9 mouse cellular contexts compared by ENCODE assay signal in genomic region chr19:6981465-6981864, GRCm38 (mm10). TPM values are rescaled to one million over a fixed set of nuclear protein-coding genes. Genes with fewer than 3 reads are reported as not detected.
DNase-seq lines count a peak whose midpoint lies in the region; ATAC-seq and TF ChIP-seq lines count a peak whose summit lies in the region.
"Had no signal": no experiment of that assay in that cellular context is flagged by ENCODE, and none has a peak within 500 bp of the region (broad histone marks: within the 10 kb centered on the region; RNA-seq: fewer than 3 reads in every experiment).

No protein-coding gene starts in this region.

- no peak for TF ChIP-seq CTCF in MEL (IDR thresholded peaks at IDR 0.05 in 2 of 3, conservative IDR thresholded peaks at IDR 0.05 in 1 of 3; ENCODE audit: control insufficient read depth in 1 of 3, insufficient read depth in 1 of 3, low read depth in 2 of 3, low read length in 3 of 3, poor library complexity in 1 of 3, severe bottlenecking in 1 of 3)

- no peak for TF ChIP-seq EP300 in MEL (IDR thresholded peaks at IDR 0.05; ENCODE audit: low read depth in 1 of 2, low read length in 2 of 2)

- H3K4me3 ChIP-seq in hindbrain, embryonic 13.5 days: 0 out of 2 replicates have a peak overlapping the region, but pooled peaks have one; percentile 67
- no peak overlapping the region for H3K4me3 ChIP-seq in hindbrain, embryonic 16.5 days (ENCODE audit: low read length)
- peak overlapping the region in 1 of 2 experiments; percentile 60; a peak in 2 of 4 replicates for H3K4me3 ChIP-seq in MEL (ENCODE audit: control insufficient read depth in 1 of 2, insufficient read depth in 1 of 2, low read depth in 2 of 2, low read length in 2 of 2)
- H3K4me3 ChIP-seq in embryonic facial prominence, embryonic 12.5 days: no peak overlapping the region; the same call in 1 of the 2 replicates
- peak overlapping the region; percentile 77 for H3K4me3 ChIP-seq in liver, embryonic 15.5 days (replicated peaks)

- H3K27ac ChIP-seq in hindbrain, embryonic 13.5 days: no peak overlapping the region
- no peak overlapping the region for H3K27ac ChIP-seq in hindbrain, embryonic 16.5 days (ENCODE audit: low read depth, low read length)
- H3K27ac ChIP-seq in MEL (ENCODE audit: control insufficient read depth, low read depth, low read length): no peak overlapping the region
- no peak overlapping the region for H3K27ac ChIP-seq in embryonic facial prominence, embryonic 12.5 days
- peak overlapping the region; percentile 91 for H3K27ac ChIP-seq in liver, embryonic 15.5 days (replicated peaks)

- H3K9ac ChIP-seq in hindbrain, embryonic 13.5 days: no peak overlapping the region
- no peak overlapping the region for H3K9ac ChIP-seq in hindbrain, embryonic 16.5 days (ENCODE audit: low read depth, low read length)
- peak overlapping the region; percentile 75 for H3K9ac ChIP-seq in MEL (ENCODE audit: control insufficient read depth, low read depth, low read length, poor library complexity, severe bottlenecking)
- H3K9ac ChIP-seq in embryonic facial prominence, embryonic 12.5 days: peak overlapping the region; percentile 75; the same call in 1 of the 2 replicates
- no peak overlapping the region; the same call in 1 of the 2 replicates for H3K9ac ChIP-seq in liver, embryonic 15.5 days

- no peaks in the 10 kb centered on the region for H3K27me3 ChIP-seq in hindbrain, embryonic 13.5 days
- no peaks in the 10 kb centered on the region for H3K27me3 ChIP-seq in hindbrain, embryonic 16.5 days (replicated peaks; ENCODE audit: control insufficient read depth, insufficient read depth, low read length)
- H3K27me3 ChIP-seq in MEL (ENCODE audit: control insufficient read depth in 1 of 2, insufficient read depth in 2 of 2, low read length in 2 of 2): no peaks in the 10 kb centered on the region
- no peaks in the 10 kb centered on the region for H3K27me3 ChIP-seq in embryonic facial prominence, embryonic 12.5 days
- H3K27me3 ChIP-seq in liver, embryonic 15.5 days: no peaks in the 10 kb centered on the region
- H3K27me3 ChIP-seq: Patski had no signal

- DNase-seq in MEL (ENCODE audit: low read depth, low spot score): no peak
- no peak for DNase-seq in cerebellum, adult 11-12 months
- DNase-seq in cerebellum, adult 8-10 months: no peak
- DNase-seq: right cerebral cortex, postnatal 25 days had no signal

- no peak for TF ChIP-seq RAD21 in MEL (IDR thresholded peaks at IDR 0.05; ENCODE audit: low read depth, low read length)

- H3K4me2 ChIP-seq in hindbrain, embryonic 13.5 days: no peak overlapping the region
- no peak overlapping the region for H3K4me2 ChIP-seq in hindbrain, embryonic 16.5 days (ENCODE audit: low read length)
- peak overlapping the region; percentile 64; the same call in 1 of the 2 replicates for H3K4me2 ChIP-seq in embryonic facial prominence, embryonic 12.5 days (replicated peaks)
- H3K4me2 ChIP-seq in liver, embryonic 15.5 days: peak overlapping the region; percentile 98

- peaks cover 47% of the 10 kb centered on the region for H3K4me1 ChIP-seq in hindbrain, embryonic 13.5 days (replicated peaks)
- H3K4me1 ChIP-seq in hindbrain, embryonic 16.5 days (ENCODE audit: control insufficient read depth, insufficient read depth, low read depth, low read length): peaks cover 38% of the 10 kb centered on the region
- peaks cover under 1 to 22% of the 10 kb centered on the region in 2 experiments for H3K4me1 ChIP-seq in MEL (ENCODE audit: control insufficient read depth in 1 of 2, insufficient read depth in 2 of 2, low read length in 2 of 2)
- peaks cover 40% of the 10 kb centered on the region for H3K4me1 ChIP-seq in embryonic facial prominence, embryonic 12.5 days
- peaks cover 66% of the 10 kb centered on the region for H3K4me1 ChIP-seq in liver, embryonic 15.5 days (replicated peaks)

- H3K36me3 ChIP-seq in hindbrain, embryonic 13.5 days: peaks cover 48% of the 10 kb centered on the region
- H3K36me3 ChIP-seq in hindbrain, embryonic 16.5 days (ENCODE audit: control insufficient read depth, insufficient read depth, low read length): peaks cover 22% of the 10 kb centered on the region
- peaks cover 0 to 24% of the 10 kb centered on the region in 2 experiments; a peak in 2 of 4 replicates for H3K36me3 ChIP-seq in MEL (ENCODE audit: control insufficient read depth in 1 of 2, insufficient read depth in 2 of 2, low read length in 2 of 2)
- peaks cover 49% of the 10 kb centered on the region for H3K36me3 ChIP-seq in embryonic facial prominence, embryonic 12.5 days
- peaks cover 53% of the 10 kb centered on the region for H3K36me3 ChIP-seq in liver, embryonic 15.5 days (replicated peaks)

- no peak for TF ChIP-seq POLR2A in MEL (IDR thresholded peaks at IDR 0.05; ENCODE audit: control insufficient read depth in 1 of 2, insufficient read depth in 1 of 2, low read depth in 1 of 2, low read length in 2 of 2, poor library complexity in 1 of 2)

- ATAC-seq in hindbrain, embryonic 13.5 days (ENCODE audit: low FRiP score): no peak
- ATAC-seq in hindbrain, embryonic 16.5 days: no peak
- ATAC-seq in embryonic facial prominence, embryonic 12.5 days (ENCODE audit: insufficient number of reproducible peaks, insufficient read depth, low FRiP score, low TSS enrichment): no peak
- no peak for ATAC-seq in liver, embryonic 15.5 days (ENCODE audit: insufficient read depth)
- ATAC-seq: Patski had no signal

- no peaks in the 10 kb centered on the region for H3K9me3 ChIP-seq in hindbrain, embryonic 13.5 days
- no peaks in the 10 kb centered on the region for H3K9me3 ChIP-seq in hindbrain, embryonic 16.5 days (ENCODE audit: control insufficient read depth, low read length)
- H3K9me3 ChIP-seq in MEL (replicated peaks; ENCODE audit: insufficient read depth, low read length): no peaks in the 10 kb centered on the region
- H3K9me3 ChIP-seq in embryonic facial prominence, embryonic 12.5 days: no peaks in the 10 kb centered on the region
- no peaks in the 10 kb centered on the region for H3K9me3 ChIP-seq in liver, embryonic 15.5 days (replicated peaks)

- H3K79me2 ChIP-seq in MEL (ENCODE audit: control insufficient read depth, insufficient read depth, low read length, poor library complexity): peaks cover 26% of the 10 kb centered on the region

- WGBS in hindbrain, embryonic 13.5 days: 92% methylated on average over 4 of the region's 4 CpGs
- 88% methylated on average over 4 of the region's 4 CpGs for WGBS in hindbrain, embryonic 16.5 days
- 91% methylated on average over 4 of the region's 4 CpGs for WGBS in embryonic facial prominence, embryonic 12.5 days
- 84% methylated on average over 4 of the region's 4 CpGs for WGBS in liver, embryonic 15.5 days (ENCODE audit: insufficient replicate concordance)

RNA-seq across cellular contexts. Expression of gene Fkbp2, which starts 1.2 kb away (rescaled TPM):
- polyA plus RNA-seq in hindbrain, embryonic 13.5 days (2015; fragmentation: Nextera tagmentation; extraction: Ambion mirVana): 108 and 109 TPM in 2 replicates
- polyA plus RNA-seq in hindbrain, embryonic 16.5 days (2015; fragmentation: Nextera tagmentation; extraction: Ambion mirVana): 159 and 192 TPM in 2 replicates
- 51.4 and 53.9 TPM in 2 replicates for total RNA-seq in MEL (2012; rRNA removed)
- 100 to 1,000 TPM in 1 of 2 experiments, not detected in 1; 167 TPM for polyA plus RNA-seq in MEL (2012; ENCODE audit: insufficient read depth in 1 of 2, insufficient read length in 2 of 2, low read depth in 1 of 2, low replicate concordance in 2 of 2, missing spikeins in 1 of 2)
- polyA plus RNA-seq in embryonic facial prominence, embryonic 12.5 days (2016; fragmentation: Nextera tagmentation; extraction: Ambion mirVana): 76.2 and 77.9 TPM in 2 replicates
- polyA plus RNA-seq in liver, embryonic 15.5 days (2015; fragmentation: Nextera tagmentation; extraction: Ambion mirVana): 88.3 and 101 TPM in 2 replicates

RNA-seq across cellular contexts. Expression of gene Plcb3, which starts 5.2 kb away (rescaled TPM):
- polyA plus RNA-seq in hindbrain, embryonic 13.5 days (2015; fragmentation: Nextera tagmentation; extraction: Ambion mirVana): 11.5 and 11.7 TPM in 2 replicates
- polyA plus RNA-seq in hindbrain, embryonic 16.5 days (2015; fragmentation: Nextera tagmentation; extraction: Ambion mirVana): 13.1 and 13.8 TPM in 2 replicates
- 12.6 and 13.0 TPM in 2 replicates for total RNA-seq in MEL (2012; rRNA removed)
- polyA plus RNA-seq in MEL (2012; ENCODE audit: insufficient read depth in 1 of 2, insufficient read length in 2 of 2, low read depth in 1 of 2, low replicate concordance in 2 of 2, missing spikeins in 1 of 2): 10 to 100 TPM in 1 of 2 experiments, not detected in 1; 30.8 TPM
- 47.4 and 48.7 TPM in 2 replicates for polyA plus RNA-seq in embryonic facial prominence, embryonic 12.5 days (2016; fragmentation: Nextera tagmentation; extraction: Ambion mirVana)
- 5.9 and 6.8 TPM in 2 replicates for polyA plus RNA-seq in liver, embryonic 15.5 days (2015; fragmentation: Nextera tagmentation; extraction: Ambion mirVana)

RNA-seq across cellular contexts. Expression of gene Vegfb, which starts 6.0 kb away (rescaled TPM):
- 33.5 and 34.9 TPM in 2 replicates for polyA plus RNA-seq in hindbrain, embryonic 13.5 days (2015; fragmentation: Nextera tagmentation; extraction: Ambion mirVana)
- 49.6 and 71.2 TPM in 2 replicates for polyA plus RNA-seq in hindbrain, embryonic 16.5 days (2015; fragmentation: Nextera tagmentation; extraction: Ambion mirVana)
- total RNA-seq in MEL (2012; rRNA removed): 11.2 and 11.5 TPM in 2 replicates
- polyA plus RNA-seq in MEL (2012; ENCODE audit: insufficient read depth in 1 of 2, insufficient read length in 2 of 2, low read depth in 1 of 2, low replicate concordance in 2 of 2, missing spikeins in 1 of 2): 10 to 100 TPM in 1 of 2 experiments, not detected in 1; 67.6 TPM
- 53.3 and 57.5 TPM in 2 replicates for polyA plus RNA-seq in embryonic facial prominence, embryonic 12.5 days (2016; fragmentation: Nextera tagmentation; extraction: Ambion mirVana)
- 15.5 and 15.6 TPM in 2 replicates for polyA plus RNA-seq in liver, embryonic 15.5 days (2015; fragmentation: Nextera tagmentation; extraction: Ambion mirVana)

RNA-seq across cellular contexts. Expression of gene Ppp1r14b, which starts 6.7 kb away (rescaled TPM):
- polyA plus RNA-seq in hindbrain, embryonic 13.5 days (2015; fragmentation: Nextera tagmentation; extraction: Ambion mirVana): 114 and 143 TPM in 2 replicates
- 89.4 and 96.8 TPM in 2 replicates for polyA plus RNA-seq in hindbrain, embryonic 16.5 days (2015; fragmentation: Nextera tagmentation; extraction: Ambion mirVana)
- 448 and 467 TPM in 2 replicates for total RNA-seq in MEL (2012; rRNA removed)
- 100 to 1,000 TPM in 1 of 2 experiments, not detected in 1; 349 TPM for polyA plus RNA-seq in MEL (2012; ENCODE audit: insufficient read depth in 1 of 2, insufficient read length in 2 of 2, low read depth in 1 of 2, low replicate concordance in 2 of 2, missing spikeins in 1 of 2)
- polyA plus RNA-seq in embryonic facial prominence, embryonic 12.5 days (2016; fragmentation: Nextera tagmentation; extraction: Ambion mirVana): 255 and 291 TPM in 2 replicates
- polyA plus RNA-seq in liver, embryonic 15.5 days (2015; fragmentation: Nextera tagmentation; extraction: Ambion mirVana): 51.4 and 55.8 TPM in 2 replicates

RNA-seq across cellular contexts. Expression of gene Dnajc4, which starts 10.9 kb away (rescaled TPM):
- 24.2 and 25.9 TPM in 2 replicates for polyA plus RNA-seq in hindbrain, embryonic 13.5 days (2015; fragmentation: Nextera tagmentation; extraction: Ambion mirVana)
- polyA plus RNA-seq in hindbrain, embryonic 16.5 days (2015; fragmentation: Nextera tagmentation; extraction: Ambion mirVana): 22.7 and 24.8 TPM in 2 replicates
- total RNA-seq in MEL (2012; rRNA removed): 3.2 and 4.2 TPM in 2 replicates
- polyA plus RNA-seq in MEL (2012; ENCODE audit: insufficient read depth in 1 of 2, insufficient read length in 2 of 2, low read depth in 1 of 2, low replicate concordance in 2 of 2, missing spikeins in 1 of 2): 10 to 100 TPM in 1 of 2 experiments, not detected in 1; 12.9 TPM
- 22.5 and 23.1 TPM in 2 replicates for polyA plus RNA-seq in embryonic facial prominence, embryonic 12.5 days (2016; fragmentation: Nextera tagmentation; extraction: Ambion mirVana)
- polyA plus RNA-seq in liver, embryonic 15.5 days (2015; fragmentation: Nextera tagmentation; extraction: Ambion mirVana): 10.2 and 10.9 TPM in 2 replicates

Comparison
In these comparisons a context has a peak if more than half of its experiments do, and no peak if none do; other contexts are left out.
1. H3K4me3 ChIP-seq: peak in hindbrain, embryonic 13.5 days (single experiment) and liver, embryonic 15.5 days (single experiment); none in hindbrain, embryonic 16.5 days (single experiment) and embryonic facial prominence, embryonic 12.5 days (single experiment).
2. H3K4me2 ChIP-seq: peak in embryonic facial prominence, embryonic 12.5 days (single experiment) and liver, embryonic 15.5 days (single experiment); none in hindbrain, embryonic 13.5 days (single experiment) and hindbrain, embryonic 16.5 days (single experiment).
3. H3K9ac ChIP-seq: peak in MEL (single experiment) and embryonic facial prominence, embryonic 12.5 days (single experiment); none in hindbrain, embryonic 13.5 days (single experiment), hindbrain, embryonic 16.5 days (single experiment) and liver, embryonic 15.5 days (single experiment).